Mouse (Mus musculus) CD4-positive, CD25-positive, alpha-beta regulatory T cell, adult 2 months (primary cell): Measurements from ENCODE around the gene Slc25a24.

ENCODE experiments used
- DNase-seq: peaks from one replicate; pipeline ENCODE4 v3.0.0-alpha.2; 2012; ENCODE audit warnings: low read depth, low spot score

Gene Slc25a24

GRCm38 (mm10) chr3:109122641-109123530, at the start of gene Slc25a24:
Slc25a24 (plus strand) TSS chr3:109123149.
- peak; percentile 66 for DNase-seq

DNA sequence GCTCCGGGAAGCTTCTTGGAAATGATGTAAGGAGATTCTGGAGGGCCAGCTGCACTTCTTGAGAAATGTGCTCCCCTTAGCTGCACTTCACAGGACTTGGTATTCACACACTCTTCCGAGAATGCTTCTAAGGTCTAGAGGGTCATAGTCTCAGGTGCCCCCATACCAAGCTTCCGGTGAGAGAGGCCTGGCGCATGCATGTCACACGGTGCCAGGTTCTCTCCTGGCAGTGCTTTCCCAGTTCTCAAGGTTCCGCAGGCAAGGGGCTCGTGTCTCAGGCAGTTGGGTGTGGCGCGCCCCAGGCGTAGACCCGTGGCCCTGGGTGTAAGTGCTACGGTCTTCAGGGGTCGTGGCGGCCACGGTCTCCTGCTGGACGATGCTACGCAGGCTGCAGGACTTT, 42.8 kb upstream of the Slc25a24 start, which contains the start of gene Slc25a54:
Gene Slc25a54 (plus strand): TSS at position 301 of the 400 bp plus-strand sequence.
- DNase-seq, result no peak

DNA sequence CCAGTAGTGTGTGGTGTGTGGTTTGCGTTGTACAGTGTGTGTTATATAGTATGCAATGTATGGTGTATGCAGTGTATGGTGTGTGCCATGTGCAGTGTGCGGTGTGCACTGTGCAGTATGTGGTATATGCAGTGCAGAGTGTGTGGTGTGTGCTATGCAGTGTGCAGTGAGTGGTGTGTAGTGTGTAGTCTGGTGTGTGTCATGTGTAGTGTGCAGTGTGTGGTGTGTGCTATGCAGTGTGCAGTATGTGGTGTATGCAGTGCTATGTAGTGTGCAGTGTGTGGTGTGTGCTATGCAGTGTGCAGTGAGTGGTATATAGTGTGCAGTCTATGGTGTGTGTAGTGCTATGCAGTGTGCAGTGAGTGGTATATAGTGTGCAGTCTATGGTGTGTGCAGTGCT, 38.5 kb upstream of the Slc25a24 start:
- no peak for DNase-seq

GRCm38 (mm10) chr3:109088460-109088859, 34.5 kb upstream of the Slc25a24 start:
- DNase-seq, result no peak

- no peak for DNase-seq
Observed at GRCm38 (mm10) chr3:109104702-109105101, 18.2 kb upstream of the Slc25a24 start.

DNA sequence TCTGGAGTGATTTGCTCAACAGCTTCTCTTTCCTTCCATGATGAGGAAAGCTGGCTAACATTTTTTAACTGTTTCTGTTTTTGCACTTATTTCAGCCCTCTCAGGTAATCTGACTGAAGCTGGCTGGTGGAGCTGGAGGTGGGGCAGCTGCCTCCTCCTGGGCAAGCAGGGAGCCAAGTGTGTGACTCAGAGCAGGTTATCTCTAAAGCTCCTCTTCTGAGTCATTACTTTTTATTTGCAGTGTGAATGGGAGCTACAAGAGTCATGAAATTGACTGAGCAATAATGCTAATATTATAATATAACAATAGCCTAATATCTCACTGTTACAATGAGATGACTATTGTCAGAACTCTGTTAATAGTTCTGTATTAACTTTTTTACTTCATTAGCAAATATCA, 5.8 kb upstream of the Slc25a24 start:
- DNase-seq, result no peak

DNA sequence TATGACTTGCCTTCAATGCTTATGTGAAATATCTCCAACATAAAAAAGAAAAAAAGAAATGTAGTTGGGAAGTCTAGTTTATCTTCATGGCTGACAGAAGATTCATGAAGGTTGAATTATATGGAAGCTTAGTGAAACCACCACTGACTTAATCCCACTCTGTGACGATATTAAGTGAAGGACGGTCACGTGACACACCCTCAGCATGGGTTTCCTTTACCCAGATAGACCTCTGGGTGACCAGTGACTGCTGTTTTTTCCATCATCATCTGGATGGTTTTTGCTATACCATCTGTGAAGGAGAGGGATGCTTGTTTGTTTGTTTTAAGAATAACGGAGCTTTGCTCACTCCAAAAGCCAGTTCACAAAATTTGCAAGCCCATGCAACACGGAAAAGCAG, 3.4 kb upstream of the Slc25a24 start:
- DNase-seq, result no peak

DNA sequence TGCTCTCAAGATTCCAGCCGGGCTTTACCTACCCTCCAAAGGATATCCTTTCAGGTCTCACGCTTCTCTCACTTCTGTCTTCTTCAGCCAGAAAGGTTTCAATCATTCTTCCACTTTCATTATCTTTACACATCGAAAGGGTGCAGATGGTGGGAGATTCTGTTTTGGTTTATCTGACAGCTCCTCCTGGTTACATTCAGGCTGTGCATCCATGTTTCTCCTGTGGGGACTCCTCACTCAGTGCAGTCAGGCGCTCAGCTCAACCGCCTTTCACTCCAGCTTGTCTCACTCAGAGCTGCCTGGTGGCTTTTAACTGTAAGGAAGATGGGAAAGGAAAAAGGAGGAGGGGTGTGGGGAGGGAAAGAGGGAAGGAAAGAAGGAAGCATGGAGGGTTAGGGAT, 3.0 kb upstream of the Slc25a24 start:
- no peak for DNase-seq

DNA sequence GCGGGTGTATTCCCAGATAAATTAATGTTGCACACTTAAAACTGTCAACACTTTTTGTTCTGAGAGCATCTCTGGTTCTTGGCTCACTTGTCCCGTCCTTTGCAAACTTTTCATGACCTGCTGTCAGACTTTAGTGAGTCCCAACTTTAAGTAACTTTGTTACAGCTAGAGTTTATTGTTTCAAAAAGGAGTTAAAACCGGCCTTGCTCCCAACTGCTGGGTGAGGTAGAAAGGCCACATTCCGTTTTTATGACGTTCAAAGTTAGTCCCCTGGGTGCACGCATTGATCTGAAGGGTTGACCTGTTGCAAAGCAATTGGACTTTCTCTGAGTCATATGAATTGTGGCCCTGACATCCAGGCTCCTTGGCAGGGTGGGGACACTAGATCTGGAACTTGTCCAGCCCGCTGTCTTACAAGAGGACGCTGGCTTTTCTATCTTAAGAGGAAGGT, 607 bp downstream of the Slc25a24 start:
- peak; percentile 12 for DNase-seq

DNA sequence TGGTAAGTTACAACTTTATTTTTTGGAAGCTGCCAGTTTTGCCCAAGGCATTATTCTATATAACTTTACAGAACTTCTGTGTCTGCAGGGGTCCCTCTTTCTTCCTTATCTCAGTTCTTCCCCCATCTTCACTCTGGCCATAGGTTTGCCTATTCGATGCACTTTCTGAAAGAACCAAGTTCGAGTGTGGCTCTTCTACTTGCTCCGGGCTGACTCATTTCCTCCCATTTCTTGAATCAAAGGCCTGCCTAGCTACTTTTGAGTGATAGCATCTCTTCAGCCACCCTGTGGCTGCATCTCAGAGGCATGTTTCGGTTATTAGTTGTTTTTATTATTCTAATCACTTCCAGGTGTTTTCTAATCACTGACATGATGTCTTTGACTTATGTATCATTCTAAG, 1.1 kb downstream of the Slc25a24 start:
- peak; percentile 43 for DNase-seq

- no peak for DNase-seq
Observed at GRCm38 (mm10) chr3:109125531-109125930, 2.6 kb downstream of the Slc25a24 start.

DNA sequence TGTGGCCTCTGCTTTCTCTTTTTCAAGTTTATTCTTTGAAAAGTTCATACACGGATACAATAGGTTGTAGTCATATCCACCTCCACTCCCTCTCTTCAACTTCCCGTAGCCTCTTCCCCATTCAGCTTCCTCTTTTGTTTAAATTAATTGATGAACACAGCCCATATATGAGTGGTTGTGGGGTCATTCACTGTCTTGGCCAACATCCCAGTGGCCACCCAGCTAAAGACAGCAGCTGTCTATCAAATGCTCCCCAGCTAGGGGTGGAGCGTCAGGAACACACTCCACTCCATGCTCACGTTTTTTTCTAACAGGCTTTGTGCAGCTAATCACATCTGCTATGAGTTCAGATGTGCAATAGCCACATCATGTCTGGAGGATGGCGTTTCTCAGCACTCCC, 6.8 kb downstream of the Slc25a24 start:
- DNase-seq, result no peak

DNA sequence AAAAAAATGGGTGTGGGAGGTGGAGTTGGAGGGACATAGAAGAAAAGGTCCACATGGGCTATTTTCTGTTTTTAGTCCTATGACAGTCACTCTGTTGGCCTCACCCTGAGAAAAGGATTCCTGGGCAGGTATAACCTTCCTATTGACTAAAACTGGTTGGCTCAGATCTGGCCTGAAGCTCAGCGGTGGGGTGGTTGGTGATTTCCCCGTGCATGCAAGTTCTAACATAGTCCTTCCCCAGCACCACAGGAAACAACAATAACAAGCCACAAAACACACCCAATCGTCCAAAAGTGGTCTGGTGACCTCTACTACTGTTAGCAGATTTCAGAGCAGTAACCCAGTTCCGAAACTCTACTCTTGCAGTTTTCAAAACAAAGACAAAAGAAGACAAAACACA, 10.0 kb downstream of the Slc25a24 start:
- DNase-seq, result no peak

GRCm38 (mm10) chr3:109134036-109134435, 11.1 kb downstream of the Slc25a24 start:
- DNase-seq, result no peak

GRCm38 (mm10) chr3:109135352-109135751, 12.4 kb downstream of the Slc25a24 start:
- no peak for DNase-seq

- DNase-seq, result no peak
Observed at GRCm38 (mm10) chr3:109152561-109152960, 29.6 kb downstream of the Slc25a24 start.

GRCm38 (mm10) chr3:109153410-109153809, 30.5 kb downstream of the Slc25a24 start:
- no peak for DNase-seq

DNA sequence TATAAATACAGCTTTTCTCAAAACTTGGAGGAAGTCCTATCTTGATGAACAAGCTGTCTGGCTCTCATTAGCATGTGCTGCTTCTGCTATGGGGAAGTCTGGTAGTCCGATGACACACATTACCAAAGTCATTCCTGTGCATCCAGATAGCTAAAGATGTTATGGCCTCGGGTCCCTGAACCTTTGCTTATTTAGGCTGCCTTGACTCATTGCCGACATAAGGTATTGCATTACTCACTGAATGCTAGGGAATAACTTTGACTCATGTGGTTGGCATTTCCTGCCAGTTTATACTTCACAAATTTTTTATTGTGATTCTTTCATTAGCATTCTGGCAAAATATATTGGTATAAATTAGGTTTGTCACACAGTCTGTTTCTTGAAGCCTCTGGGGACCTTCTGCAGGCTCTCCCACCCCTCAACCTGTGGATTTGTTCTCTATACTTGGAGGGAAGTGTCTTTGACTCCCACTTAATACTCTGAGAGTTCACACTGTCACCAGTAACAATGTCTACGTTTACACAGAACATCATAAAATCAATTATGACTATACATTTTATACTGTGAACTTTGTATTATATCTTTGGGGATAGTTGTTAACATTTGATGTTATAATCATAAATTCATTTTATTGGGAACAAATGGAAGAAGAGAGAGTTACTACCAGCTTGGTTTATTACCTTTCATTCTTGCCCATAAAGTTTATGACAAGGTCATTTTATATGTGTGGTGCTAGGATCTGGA, 33.1 kb downstream of the Slc25a24 start:
- no peak for DNase-seq

DNA sequence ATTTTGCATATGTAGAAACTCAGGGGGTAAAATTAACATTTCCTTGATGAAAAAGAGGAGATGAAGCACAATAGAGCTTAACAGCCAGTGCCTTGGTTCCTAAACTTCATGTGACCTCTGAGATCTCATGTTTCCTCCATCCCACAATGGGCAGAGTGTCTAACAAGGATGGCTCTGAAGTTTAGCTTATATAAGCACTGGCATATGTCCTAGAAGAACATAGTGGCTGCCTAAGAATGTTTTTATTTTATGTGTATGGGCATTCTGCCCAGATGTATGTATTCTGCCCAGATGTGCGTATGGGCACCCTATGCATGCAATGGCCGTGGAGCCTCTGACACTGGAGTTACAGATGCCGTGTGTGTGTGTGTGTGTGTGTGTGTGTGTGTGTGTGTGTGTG, 34.5 kb downstream of the Slc25a24 start:
- no peak for DNase-seq

GRCm38 (mm10) chr3:109164088-109164487, 41.1 kb downstream of the Slc25a24 start:
- no peak for DNase-seq

DNA sequence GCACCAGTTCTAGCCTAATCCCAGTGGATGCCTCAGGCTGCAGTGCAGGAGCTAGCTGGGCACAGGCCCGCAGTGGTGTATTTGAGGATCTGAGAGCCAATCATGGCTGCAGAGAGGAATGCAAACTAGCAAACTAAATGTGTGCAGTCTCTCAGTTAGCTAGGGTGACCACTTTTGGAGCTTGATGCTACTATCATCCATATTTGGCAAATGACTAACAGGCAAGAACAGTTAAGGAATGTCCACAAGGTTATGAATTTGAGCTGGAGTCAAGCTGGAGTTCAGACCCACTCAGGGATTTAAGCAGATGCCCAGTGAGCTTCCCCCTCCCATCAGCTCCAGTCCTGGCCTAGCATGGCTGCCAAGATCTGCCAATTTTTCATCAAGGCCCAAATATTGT, 41.7 kb downstream of the Slc25a24 start:
- no peak for DNase-seq

DNA sequence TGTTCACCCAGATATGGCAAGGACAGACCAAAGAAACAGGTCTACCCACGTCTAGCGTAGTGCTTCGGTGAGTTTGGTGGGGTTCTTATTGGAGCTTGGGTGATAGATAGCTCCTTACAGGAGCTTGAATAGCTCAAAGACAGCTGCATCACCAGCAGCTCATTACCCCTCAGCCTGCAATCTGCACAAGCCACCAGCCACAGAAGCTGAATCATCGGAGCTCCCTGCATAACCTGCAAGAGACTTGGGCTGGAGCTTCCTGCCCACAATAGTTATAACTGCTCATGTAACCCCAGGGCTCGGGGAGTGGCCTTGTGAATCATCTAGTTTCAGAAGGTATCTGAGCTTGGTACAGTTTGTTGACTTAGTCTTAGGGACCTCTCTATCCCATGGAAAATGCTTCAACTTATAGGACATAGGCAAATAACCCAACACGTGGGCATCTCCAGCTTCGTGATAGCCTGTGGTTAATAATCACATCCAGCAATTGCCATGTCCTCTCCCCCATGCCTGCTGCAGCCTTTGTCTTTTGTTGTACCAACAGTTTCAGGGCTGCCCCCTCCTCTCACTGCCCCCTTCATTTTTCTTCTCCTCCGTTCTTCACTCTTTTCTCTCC, 42.4 kb downstream of the Slc25a24 start:
- peak; percentile 5 for DNase-seq
